Mouse (Mus musculus): ENCODE results near the gene Papss2. TPM values are rescaled to one million over a fixed set of nuclear protein-coding genes. Genes with fewer than 3 reads are reported as not detected.
"Not testable (repeated sequence)": the region's sequence is repeated elsewhere in the genome, so short reads cannot be mapped to it uniquely, and the experiment has no call there.

Gene Papss2
- polyA plus RNA-seq, 1 experiment from 2014 or later: 20.7 TPM

DNA sequence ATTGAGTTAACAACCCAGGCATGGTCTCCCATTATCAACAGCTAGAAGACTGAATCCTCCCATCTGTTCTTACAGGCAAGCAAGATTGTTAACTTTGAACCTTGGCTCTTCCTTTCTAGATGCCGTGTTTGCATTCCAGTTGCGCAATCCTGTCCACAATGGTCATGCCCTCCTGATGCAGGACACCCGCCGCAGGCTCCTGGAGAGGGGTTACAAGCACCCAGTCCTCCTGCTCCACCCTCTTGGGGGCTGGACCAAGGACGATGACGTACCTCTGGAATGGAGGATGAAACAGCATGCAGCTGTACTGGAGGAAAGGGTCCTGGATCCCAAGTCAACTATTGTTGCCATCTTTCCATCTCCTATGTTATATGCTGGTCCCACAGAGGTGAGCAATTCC lies 67.3 kb downstream of the Papss2 start:
- Histone ChIP-seq H3K27me3 (no peaks in the 10 kb centered on the region), H3K36me3 (peaks cover 37% of the 10 kb centered on the region), H3K4me3 (replicated peaks) (no peak overlapping the region), H3K9ac (replicated peaks) (no peak overlapping the region), H3K9me3 (no peaks in the 10 kb centered on the region), H3K4me1 (replicated peaks) (no peaks in the 10 kb centered on the region), H3K4me2 (no peak overlapping the region), H3K27ac (no peak overlapping the region)
- 91% methylated on average over 6 of the region's 6 CpGs for WGBS
- ATAC-seq (ENCODE audit: insufficient number of reproducible peaks, insufficient read depth, low FRiP score, low TSS enrichment, low read depth): no peak

- Histone ChIP-seq H3K4me2 (no peak overlapping the region), H3K27ac (no peak overlapping the region), H3K27me3 (no peaks in the 10 kb centered on the region), H3K9ac (replicated peaks) (no peak overlapping the region), H3K4me1 (replicated peaks) (no peaks in the 10 kb centered on the region), H3K4me3 (replicated peaks) (no peak overlapping the region), H3K9me3 (no peaks in the 10 kb centered on the region), H3K36me3 (peaks cover 42% of the 10 kb centered on the region)
- WGBS: 85% methylated on average over 8 of the region's 8 CpGs
- no peak for ATAC-seq (ENCODE audit: insufficient number of reproducible peaks, insufficient read depth, low FRiP score, low TSS enrichment, low read depth)
These were observed 69.7 kb downstream of the Papss2 start for GRCm38 (mm10) chr19:32665243-32665642.

DNA sequence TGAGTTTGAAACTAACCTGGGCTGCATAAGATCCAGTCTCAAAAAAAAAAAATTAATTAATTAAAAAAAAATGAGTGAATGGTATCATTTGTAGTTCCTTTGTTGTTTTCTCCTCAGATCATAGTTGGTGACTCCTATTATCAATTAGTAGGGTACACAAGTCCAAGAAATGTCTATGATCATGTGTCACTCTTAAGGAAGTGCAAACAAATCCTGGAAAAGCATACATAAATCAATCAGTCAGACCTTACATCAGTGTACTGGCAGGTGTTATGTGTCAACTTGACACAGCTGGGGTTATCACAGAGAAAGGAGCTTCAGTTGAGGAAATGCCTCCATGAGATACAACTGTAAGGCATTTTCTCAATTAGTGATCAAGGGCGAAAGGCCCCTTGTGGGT lies 72.2 kb downstream of the Papss2 start:
- H3K36me3 ChIP-seq: peaks cover 47% of the 10 kb centered on the region
- H3K27me3 ChIP-seq; H3K4me1 ChIP-seq (replicated peaks); H3K9me3 ChIP-seq; H3K4me2 ChIP-seq; ATAC-seq (ENCODE audit: insufficient number of reproducible peaks, insufficient read depth, low FRiP score, low TSS enrichment, low read depth); H3K27ac ChIP-seq; H3K9ac ChIP-seq (replicated peaks); H3K4me3 ChIP-seq (replicated peaks): not testable (repeated sequence)
- WGBS: 88% methylated on average over 1 of the region's 1 CpGs

DNA sequence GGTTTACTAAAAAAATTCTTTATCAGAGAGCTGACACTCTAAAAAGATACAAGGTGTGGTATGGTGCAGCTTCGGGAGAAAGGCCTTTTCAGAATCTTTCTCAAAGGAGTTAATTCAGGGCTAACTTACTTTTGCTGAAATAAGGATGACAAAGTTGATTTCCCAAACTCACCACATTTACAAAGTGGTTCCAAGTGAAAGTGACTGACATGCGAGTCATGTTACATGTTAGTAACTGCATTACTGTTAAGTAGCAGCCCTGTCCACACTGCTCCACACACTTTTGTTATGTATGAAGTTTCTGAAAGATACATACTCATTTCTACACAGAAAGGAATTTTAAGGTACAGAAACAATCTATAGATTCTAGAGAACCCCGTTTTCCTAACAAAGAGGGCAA lies 80.2 kb downstream of the Papss2 start:
- Histone ChIP-seq H3K4me3 (replicated peaks) (no peak overlapping the region), H3K27ac (no peak overlapping the region), H3K9me3 (no peaks in the 10 kb centered on the region), H3K4me2 (no peak overlapping the region), H3K27me3 (no peaks in the 10 kb centered on the region), H3K9ac (replicated peaks) (no peak overlapping the region), H3K36me3 (peaks cover 53% of the 10 kb centered on the region), H3K4me1 (replicated peaks) (no peaks in the 10 kb centered on the region)
- ATAC-seq (ENCODE audit: insufficient number of reproducible peaks, insufficient read depth, low FRiP score, low TSS enrichment, low read depth): no peak
- 88% methylated on average over 3 of the region's 3 CpGs for WGBS

GRCm38 (mm10) chr19:32680894-32681293 lies 85.3 kb downstream of the Papss2 start:
- Histone ChIP-seq H3K4me2 (no peak overlapping the region), H3K9me3 (no peaks in the 10 kb centered on the region), H3K4me1 (replicated peaks) (no peaks in the 10 kb centered on the region), H3K4me3 (replicated peaks) (no peak overlapping the region), H3K27ac (no peak overlapping the region), H3K9ac (replicated peaks) (no peak overlapping the region), H3K27me3 (no peaks in the 10 kb centered on the region), H3K36me3 (peaks cover 48% of the 10 kb centered on the region)
- 94% methylated on average over 2 of the region's 2 CpGs for WGBS
- ATAC-seq (ENCODE audit: insufficient number of reproducible peaks, insufficient read depth, low FRiP score, low TSS enrichment, low read depth): no peak

DNA sequence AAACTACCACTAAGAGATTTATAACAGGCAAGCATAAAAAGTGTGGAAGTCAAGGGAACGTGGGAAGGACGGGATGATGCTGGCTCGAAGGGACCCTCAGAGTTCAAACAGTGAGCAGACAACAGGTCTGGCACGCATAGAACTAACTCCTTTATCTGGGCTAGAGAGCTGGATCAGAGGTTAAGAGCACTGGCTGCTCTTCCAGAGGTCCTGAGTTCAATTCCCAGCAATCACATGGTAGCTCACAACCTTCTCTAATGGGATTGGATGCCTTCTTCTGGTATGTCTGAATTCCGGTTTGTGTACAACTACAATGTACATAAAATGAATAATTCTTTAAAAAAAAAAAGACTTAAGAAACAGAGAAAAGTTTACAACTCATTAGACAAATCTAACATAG lies 87.5 kb downstream of the Papss2 start:
- no peak for ATAC-seq (ENCODE audit: insufficient number of reproducible peaks, insufficient read depth, low FRiP score, low TSS enrichment, low read depth)
- Histone ChIP-seq H3K4me2 (no peak overlapping the region), H3K27me3 (no peaks in the 10 kb centered on the region), H3K9me3 (no peaks in the 10 kb centered on the region), H3K4me3 (replicated peaks) (no peak overlapping the region), H3K36me3 (peaks cover 52% of the 10 kb centered on the region), H3K4me1 (replicated peaks) (no peaks in the 10 kb centered on the region), H3K9ac (replicated peaks) (no peak overlapping the region), H3K27ac (no peak overlapping the region)
- WGBS: 91% methylated on average over 5 of the region's 5 CpGs

GRCm38 (mm10) chr19:32687721-32688120 lies 92.1 kb downstream of the Papss2 start:
- no peak overlapping the region for H3K4me3 ChIP-seq (replicated peaks)
- 80% methylated on average over 5 of the region's 5 CpGs for WGBS
- no peak for ATAC-seq (ENCODE audit: insufficient number of reproducible peaks, insufficient read depth, low FRiP score, low TSS enrichment, low read depth)
- 0 out of 2 replicates have a peak overlapping the region, but pooled peaks have one; percentile 7 for H3K27ac ChIP-seq
- no peak overlapping the region for H3K9ac ChIP-seq (replicated peaks)
- no peaks in the 10 kb centered on the region for H3K27me3 ChIP-seq
- H3K9me3 ChIP-seq: no peaks in the 10 kb centered on the region
- peaks cover 54% of the 10 kb centered on the region for H3K36me3 ChIP-seq
- no peaks in the 10 kb centered on the region for H3K4me1 ChIP-seq (replicated peaks)
- H3K4me2 ChIP-seq: no peak overlapping the region

GRCm38 (mm10) chr19:32688227-32688626 lies 92.6 kb downstream of the Papss2 start:
- 85% methylated on average over 3 of the region's 3 CpGs for WGBS
- peaks cover 54% of the 10 kb centered on the region for H3K36me3 ChIP-seq
- H3K4me2 ChIP-seq; H3K4me1 ChIP-seq (replicated peaks); H3K9me3 ChIP-seq; H3K27me3 ChIP-seq; ATAC-seq (ENCODE audit: insufficient number of reproducible peaks, insufficient read depth, low FRiP score, low TSS enrichment, low read depth); H3K4me3 ChIP-seq (replicated peaks); H3K9ac ChIP-seq (replicated peaks); H3K27ac ChIP-seq: not testable (repeated sequence)

DNA sequence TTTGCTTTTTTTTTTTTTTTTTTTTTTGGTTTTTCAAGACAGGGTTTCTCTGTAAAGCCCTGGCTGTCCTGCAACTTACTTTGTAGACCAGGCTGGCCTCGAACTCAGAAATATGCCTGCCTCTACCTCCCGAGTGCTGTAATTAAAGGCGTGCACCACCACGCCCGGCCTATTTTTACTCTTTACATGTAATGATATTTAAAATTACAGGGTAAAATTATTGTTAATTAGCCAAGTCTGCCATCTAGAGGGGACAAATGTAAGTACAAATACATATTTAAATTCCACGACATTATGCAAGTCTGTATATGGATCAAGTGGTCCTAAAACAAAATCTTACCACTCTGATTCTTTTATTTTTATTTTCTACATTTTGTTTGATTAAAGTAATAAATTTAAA lies 94.1 kb downstream of the Papss2 start:
- H3K9ac ChIP-seq (replicated peaks): no peak overlapping the region
- no peak overlapping the region for H3K4me2 ChIP-seq
- H3K27ac ChIP-seq: no peak overlapping the region
- no peaks in the 10 kb centered on the region for H3K9me3 ChIP-seq
- H3K27me3 ChIP-seq: no peaks in the 10 kb centered on the region
- no peak for ATAC-seq (ENCODE audit: insufficient number of reproducible peaks, insufficient read depth, low FRiP score, low TSS enrichment, low read depth)
- no peak overlapping the region for H3K4me3 ChIP-seq (replicated peaks)
- H3K4me1 ChIP-seq (replicated peaks): no peaks in the 10 kb centered on the region
- H3K36me3 ChIP-seq: peaks cover 66% of the 10 kb centered on the region
- 73% methylated on average over 6 of the region's 6 CpGs for WGBS

- no peak for ATAC-seq (ENCODE audit: insufficient number of reproducible peaks, insufficient read depth, low FRiP score, low TSS enrichment, low read depth)
- peaks cover 89% of the 10 kb centered on the region for H3K36me3 ChIP-seq
- H3K27ac ChIP-seq: no peak overlapping the region
- H3K4me2 ChIP-seq: no peak overlapping the region
- WGBS: 86% methylated on average over 2 of the region's 2 CpGs
- no peak overlapping the region for H3K9ac ChIP-seq (replicated peaks)
- H3K9me3 ChIP-seq: no peaks in the 10 kb centered on the region
- H3K4me1 ChIP-seq (replicated peaks): no peaks in the 10 kb centered on the region
- H3K4me3 ChIP-seq (replicated peaks): no peak overlapping the region
- H3K27me3 ChIP-seq: no peaks in the 10 kb centered on the region
These were observed 101.1 kb downstream of the Papss2 start for GRCm38 (mm10) chr19:32696674-32697073.

DNA sequence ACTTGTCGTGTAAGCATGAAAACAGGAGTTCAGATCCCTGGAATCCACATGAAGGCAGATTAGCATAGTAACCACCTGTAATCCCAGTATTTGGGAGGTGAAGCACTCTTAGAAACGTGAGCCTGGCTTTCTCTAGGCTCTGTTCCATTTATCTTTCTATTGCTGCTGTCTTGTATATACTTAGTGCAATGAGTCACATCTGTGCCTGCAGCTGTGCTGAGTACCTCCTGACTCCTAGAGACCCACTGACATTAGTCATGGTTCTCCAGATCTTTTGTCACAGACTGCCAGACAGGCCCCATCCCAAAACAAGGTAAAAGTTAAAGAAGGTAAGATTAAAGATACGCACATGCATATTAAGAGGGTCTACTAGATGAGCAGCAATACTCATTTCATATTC lies 106.6 kb downstream of the Papss2 start:
- H3K9ac ChIP-seq (replicated peaks): no peak overlapping the region
- whole genome bisulfite sequencing: 83% methylated on average over 3 of the region's 3 CpGs
- H3K4me3 ChIP-seq (replicated peaks): no peak overlapping the region
- H3K27me3 ChIP-seq: no peaks in the 10 kb centered on the region
- H3K4me1 ChIP-seq (replicated peaks): no peaks in the 10 kb centered on the region
- peaks cover 84% of the 10 kb centered on the region for H3K36me3 ChIP-seq
- no peak for ATAC-seq (ENCODE audit: insufficient number of reproducible peaks, insufficient read depth, low FRiP score, low TSS enrichment, low read depth)
- no peaks in the 10 kb centered on the region for H3K9me3 ChIP-seq
- no peak overlapping the region for H3K27ac ChIP-seq
- no peak overlapping the region for H3K4me2 ChIP-seq

DNA sequence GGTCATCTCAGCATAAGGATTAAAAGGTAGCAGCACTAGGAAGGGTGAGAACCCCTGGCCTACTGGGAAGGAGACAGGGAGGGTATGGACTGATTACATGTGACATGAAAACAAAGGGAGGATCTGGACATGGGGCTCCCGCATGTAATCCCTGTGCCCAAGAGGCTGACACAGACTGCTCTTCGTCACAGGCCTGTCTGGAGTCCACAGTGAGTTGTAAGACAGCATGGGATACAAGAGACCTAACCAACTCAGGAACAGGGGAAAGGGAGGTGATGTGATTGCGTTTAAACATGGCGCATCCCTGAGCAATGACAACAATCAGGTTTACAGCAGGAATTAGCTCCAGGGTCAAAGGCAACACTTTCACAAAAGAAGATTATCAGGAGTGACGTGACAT lies 113.4 kb downstream of the Papss2 start:
- no peak for ATAC-seq (ENCODE audit: insufficient number of reproducible peaks, insufficient read depth, low FRiP score, low TSS enrichment, low read depth)
- no peaks in the 10 kb centered on the region for H3K27me3 ChIP-seq
- H3K4me1 ChIP-seq (replicated peaks): peaks cover 8% of the 10 kb centered on the region; the same call in 1 of the 2 replicates
- H3K4me2 ChIP-seq: no peak overlapping the region
- H3K27ac ChIP-seq: no peak overlapping the region
- no peak overlapping the region for H3K9ac ChIP-seq (replicated peaks)
- H3K9me3 ChIP-seq: no peaks in the 10 kb centered on the region
- H3K36me3 ChIP-seq: peaks cover 28% of the 10 kb centered on the region
- no peak overlapping the region for H3K4me3 ChIP-seq (replicated peaks)
- WGBS: 92% methylated on average over 5 of the region's 5 CpGs

Data from limb, embryonic 12.5 days (tissue).